Mouse (Mus musculus) lung, embryonic 14.5 days (tissue): ENCODE measurements around the gene Gm28308. TPM values are rescaled to one million over a fixed set of nuclear protein-coding genes. Genes with fewer than 3 reads are reported as not detected.

ENCODE experiments used
- ATAC-seq: fragments of 200-750 bp; cut with Nextera tagmentation; 2 replicates; pipeline ENCODE4 v1.8.0; 2017; ENCODE audit warnings: mild to moderate bottlenecking, moderate TSS enrichment, moderate library complexity; ENCODE audit not compliant: insufficient read depth
- DNase-seq: peaks from one replicate; pipeline ENCODE4 v3.0.0-alpha.2; 2015
- H3K27ac ChIP-seq: fragments of 300-500 bp; sonication (generic); 2 replicates; pipeline ENCODE4 v1.5.1; 2014; ENCODE audit warnings: low read depth, mild to moderate bottlenecking, moderate library complexity
- H3K27me3 ChIP-seq: fragments of 300-500 bp; sonication (generic); 2 replicates; pipeline ENCODE4 v1.6.1; 2014; ENCODE audit warnings: low read length, control low read depth; ENCODE audit not compliant: insufficient read depth
- H3K36me3 ChIP-seq: fragments of 300-500 bp; sonication (generic); 2 replicates; pipeline ENCODE4 v1.6.1; 2014; ENCODE audit warnings: control low read depth; ENCODE audit not compliant: insufficient read depth
- H3K4me1 ChIP-seq: fragments of 300-500 bp; sonication (generic); 2 replicates; pipeline ENCODE4 v1.6.1; 2014; ENCODE audit warnings: antibody characterized with exemption, control low read depth; ENCODE audit not compliant: insufficient read depth
- H3K4me2 ChIP-seq: fragments of 300-500 bp; sonication (generic); 2 replicates; pipeline ENCODE4 v1.6.1; 2014; ENCODE audit warnings: mild to moderate bottlenecking
- H3K4me3 ChIP-seq: fragments of 300-500 bp; sonication (generic); 2 replicates; pipeline ENCODE4 v1.5.1; 2014; ENCODE audit warnings: low read depth, low read length
- H3K9ac ChIP-seq: fragments of 300-500 bp; sonication (generic); 2 replicates; pipeline ENCODE4 v1.6.1; 2014
- H3K9me3 ChIP-seq: fragments of 300-500 bp; sonication (generic); 2 replicates; pipeline ENCODE4 v1.6.1; 2016; ENCODE audit warnings: low read depth, low read length, control low read depth
- CTCF ChIP-seq: IDR thresholded peaks from 2 replicates; pipeline ENCODE4 v1.5.1; 2016; ENCODE audit warnings: antibody characterized with exemption, low read depth
- WGBS: fragments of 180-500 bp; shearing (Covaris S2); extraction: QIAGEN DNeasy Blood & Tissue Kit; methylation state at CpG from one replicate; pipeline ENCODE4 v1.1.7; 2014; 5-methylcytosine and 5-hydroxymethylcytosine counted together
- polyA plus RNA-seq: library from polyadenylated mRNA; unstranded; fragments of >200 nt; fragmentation: Nextera tagmentation; extraction: Ambion mirVana; gene quantifications from 2 replicates; pipeline ENCODE4 v1.2.1, GENCODE M21; 2014

Gm28308 gene
- polyA plus RNA-seq, 1 experiment from 2014 or later = not detected

GRCm38 (mm10) chr6:52220003-52220864 is 7.1 kb upstream of the Gm28308 start:
- Histone ChIP-seq H3K9ac (no peak overlapping the region), H3K4me3 (peak overlapping the region; percentile 58; the same call in 1 of the 2 replicates), H3K27ac (no peak overlapping the region), H3K9me3 (no peaks in the 10 kb centered on the region), H3K4me1 (no peaks in the 10 kb centered on the region), H3K36me3 (no peaks in the 10 kb centered on the region), H3K27me3 (peaks cover 99% of the 10 kb centered on the region), H3K4me2 (peak overlapping the region; percentile 94)
- TF ChIP-seq CTCF = no peak
- ATAC-seq (no peak), DNase-seq (no peak)
- WGBS = 43% methylated on average over 32 of the region's 32 CpGs

- no peaks in the 10 kb centered on the region for H3K36me3 ChIP-seq
- H3K9ac ChIP-seq = no peak overlapping the region
- peaks cover 99% of the 10 kb centered on the region for H3K27me3 ChIP-seq
- 52% methylated on average over 9 of the region's 9 CpGs for WGBS
- H3K27ac ChIP-seq = no peak overlapping the region
- no peak for DNase-seq
- no peak overlapping the region for H3K4me2 ChIP-seq
- no peak for ATAC-seq
- H3K4me3 ChIP-seq = no peak overlapping the region
- no peak for TF ChIP-seq CTCF
- no peaks in the 10 kb centered on the region for H3K4me1 ChIP-seq
- no peaks in the 10 kb centered on the region for H3K9me3 ChIP-seq
Measured at GRCm38 (mm10) chr6:52219234-52219942, 6.2 kb upstream of the Gm28308 start.

- no peak for TF ChIP-seq CTCF
- peak; percentile 20 for DNase-seq
- Histone ChIP-seq H3K36me3 (no peaks in the 10 kb centered on the region), H3K9me3 (no peaks in the 10 kb centered on the region), H3K27ac (no peak overlapping the region), H3K4me1 (no peaks in the 10 kb centered on the region), H3K4me2 (no peak overlapping the region), H3K9ac (no peak overlapping the region), H3K27me3 (peaks cover 99% of the 10 kb centered on the region), H3K4me3 (no peak overlapping the region)
- 22% methylated on average over 14 of the region's 14 CpGs for WGBS
- no peak for ATAC-seq
Measured at GRCm38 (mm10) chr6:52218643-52219215, 5.6 kb upstream of the Gm28308 start.

- no peaks in the 10 kb centered on the region for H3K36me3 ChIP-seq
- DNase-seq = peak; percentile 58
- H3K4me2 ChIP-seq = peak overlapping the region; percentile 81
- WGBS = 10% methylated on average over 23 of the region's 23 CpGs
- H3K4me3 ChIP-seq = peak overlapping the region; percentile 47
- H3K27me3 ChIP-seq = peaks cover 99% of the 10 kb centered on the region
- H3K9ac ChIP-seq = no peak overlapping the region
- ATAC-seq = no peak
- no peak for TF ChIP-seq CTCF
- H3K9me3 ChIP-seq = no peaks in the 10 kb centered on the region
- H3K4me1 ChIP-seq = no peaks in the 10 kb centered on the region
- H3K27ac ChIP-seq = no peak overlapping the region
Measured at GRCm38 (mm10) chr6:52217895-52218642, 4.9 kb upstream of the Gm28308 start.

- Histone ChIP-seq H3K4me3 (peak overlapping the region; percentile 47), H3K27me3 (peaks cover 99% of the 10 kb centered on the region), H3K4me2 (peak overlapping the region; percentile 81), H3K36me3 (no peaks in the 10 kb centered on the region), H3K9me3 (no peaks in the 10 kb centered on the region), H3K4me1 (no peaks in the 10 kb centered on the region), H3K9ac (peak overlapping the region; percentile 4; the same call in 1 of the 2 replicates), H3K27ac (no peak overlapping the region)
- DNase-seq (peak; percentile 86), ATAC-seq (peak; percentile 45)
- TF ChIP-seq CTCF = no peak
- under 1% methylated on average over 25 of the region's 25 CpGs for WGBS
Measured at GRCm38 (mm10) chr6:52217459-52217768, 4.3 kb upstream of the Gm28308 start.

GRCm38 (mm10) chr6:52216691-52217458 is 3.7 kb upstream of the Gm28308 start:
- WGBS = 2% methylated on average over 60 of the region's 60 CpGs
- TF ChIP-seq CTCF = no peak
- Histone ChIP-seq H3K9ac (peak overlapping the region; percentile 39; the same call in 1 of the 2 replicates), H3K27me3 (peaks cover 99% of the 10 kb centered on the region), H3K4me2 (peak overlapping the region; percentile 81), H3K36me3 (no peaks in the 10 kb centered on the region), H3K4me1 (no peaks in the 10 kb centered on the region), H3K4me3 (peak overlapping the region; percentile 47), H3K9me3 (no peaks in the 10 kb centered on the region), H3K27ac (0 out of 2 replicates have a peak overlapping the region, but pooled peaks have one; percentile 2)
- ATAC-seq (no peak), DNase-seq (peak; percentile 26)
